Mouse (Mus musculus) stomach, postnatal 0 days (tissue): Measurements from ENCODE around the gene Cirbp.

Experiments
- CTCF ChIP-seq: IDR thresholded peaks from 2 replicates; pipeline ENCODE4 v1.5.1; 2016; ENCODE audit warnings: antibody characterized with exemption, low read depth, mild to moderate bottlenecking, moderate library complexity
- EP300 ChIP-seq: optimal IDR thresholded peaks from 2 replicates; pipeline ENCODE3; 2016; ENCODE audit warnings: antibody characterized with exemption

DNA sequence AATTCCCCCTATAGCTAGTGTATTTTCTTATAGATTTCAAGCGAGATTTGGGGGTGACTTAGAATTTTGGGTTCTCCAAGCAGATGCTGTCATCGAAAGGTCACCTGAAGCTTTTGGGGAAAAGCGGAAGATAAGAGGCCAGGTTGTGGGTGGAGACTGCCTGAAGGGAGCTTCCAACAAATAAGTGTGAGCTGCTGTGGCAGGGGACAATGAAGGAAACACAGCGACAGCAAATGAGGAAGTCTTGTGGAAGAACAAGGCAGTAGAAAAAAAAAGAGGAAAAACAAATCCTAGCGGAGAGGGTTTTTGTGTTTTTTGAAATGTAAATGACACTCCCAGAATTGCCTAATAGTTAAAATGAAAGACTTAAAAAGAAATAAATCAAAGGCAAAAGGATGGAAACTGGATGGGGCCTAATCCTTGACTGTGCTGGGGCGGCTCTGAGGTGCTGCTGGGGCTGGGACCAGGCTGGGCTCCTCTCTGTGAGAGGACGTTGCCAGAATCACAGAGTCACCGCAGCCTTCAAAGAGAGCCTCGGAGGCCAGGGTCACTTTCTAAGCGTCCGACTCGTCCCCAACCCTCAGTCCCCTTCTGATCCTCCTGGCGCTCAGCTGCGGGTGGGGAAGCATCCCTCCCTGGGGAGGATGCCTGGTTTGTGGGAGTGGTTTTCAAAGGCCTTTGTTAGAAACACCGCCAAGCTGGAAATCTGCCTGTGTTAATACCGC lies 49.4 kb downstream of the Cirbp start:
- no peak for TF ChIP-seq CTCF
- TF ChIP-seq EP300 = no peak
